In the genomic region with DNA sequence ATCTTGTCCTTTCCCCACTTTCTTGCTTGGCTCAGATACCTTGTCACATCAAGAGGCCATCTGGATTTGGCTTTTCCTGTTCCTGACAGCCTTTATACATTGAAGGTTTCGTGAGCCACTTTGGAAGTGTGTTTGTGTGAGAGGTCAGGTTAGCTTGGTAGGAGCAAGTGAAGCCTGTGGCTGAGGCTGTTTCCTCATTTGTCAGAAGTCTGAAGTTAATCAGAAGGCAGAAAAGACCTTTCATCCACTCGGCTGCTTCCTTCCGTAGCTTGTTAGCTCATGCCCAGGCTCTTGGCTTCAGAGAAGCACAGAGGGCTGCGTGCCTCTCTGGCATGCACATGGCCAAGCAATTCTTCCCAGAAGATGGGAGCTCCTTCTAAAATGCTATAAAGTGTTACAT, we compare ENCODE assay signal across 15 mouse cellular contexts. TPM values are rescaled to one million over a fixed set of nuclear protein-coding genes. Genes with fewer than 3 reads are reported as not detected.
A peak's percentile ranks its signal among the peaks of the same experiment; 100 is the strongest.
DNase-seq lines count a peak whose midpoint lies in the region; ATAC-seq and TF ChIP-seq lines count a peak whose summit lies in the region.
"Had no signal": no experiment of that assay in that cellular context is flagged by ENCODE, and none has a peak within 500 bp of the region (broad histone marks: within the 10 kb centered on the region; RNA-seq: fewer than 3 reads in every experiment).

No protein-coding gene starts in this region.

- 69% methylated on average over 4 of the region's 4 CpGs for WGBS in lung, embryonic 14.5 days
- 67% methylated on average over 4 of the region's 4 CpGs for WGBS in lung, adult 2 months
- WGBS in liver, embryonic 16.5 days (ENCODE audit: insufficient replicate concordance) = 31% methylated on average over 4 of the region's 4 CpGs
- 60% methylated on average over 4 of the region's 4 CpGs for WGBS in heart, embryonic 11.5 days (ENCODE audit: insufficient replicate concordance)

- H3K36me3 ChIP-seq in lung, embryonic 14.5 days (ENCODE audit: insufficient read depth) = no peaks in the 10 kb centered on the region
- H3K36me3 ChIP-seq in liver, embryonic 16.5 days (ENCODE audit: control insufficient read depth, insufficient read depth) = peaks cover 6% of the 10 kb centered on the region; the same call in 1 of the 2 replicates
- peaks cover 3% of the 10 kb centered on the region; the same call in 1 of the 2 replicates for H3K36me3 ChIP-seq in heart, embryonic 11.5 days (ENCODE audit: control insufficient read depth, insufficient read depth, low read length)
- H3K36me3 ChIP-seq: stomach, embryonic 15.5 days had no signal

- H3K27ac ChIP-seq in lung, embryonic 14.5 days (ENCODE audit: low read depth) = no peak overlapping the region
- 0 out of 2 replicates have a peak overlapping the region, but pooled peaks have one; percentile 6 for H3K27ac ChIP-seq in liver, embryonic 16.5 days (ENCODE audit: low read length)
- H3K27ac ChIP-seq in heart, embryonic 11.5 days (ENCODE audit: low read depth, low read length) = no peak overlapping the region
- H3K27ac ChIP-seq: limb, embryonic 15.5 days; midbrain, embryonic 13.5 days; stomach, embryonic 15.5 days had no signal

- H3K4me2 ChIP-seq in lung, embryonic 14.5 days = no peak overlapping the region
- H3K4me2 ChIP-seq in liver, embryonic 16.5 days (ENCODE audit: low read depth, low read length) = no peak overlapping the region
- H3K4me2 ChIP-seq in heart, embryonic 11.5 days = no peak overlapping the region
- H3K4me2 ChIP-seq: limb, embryonic 15.5 days; midbrain, embryonic 13.5 days; stomach, embryonic 15.5 days had no signal

- no peak for TF ChIP-seq CTCF in lung, embryonic 14.5 days (IDR thresholded peaks at IDR 0.05; ENCODE audit: low read depth)
- TF ChIP-seq CTCF in lung, adult 2 months (IDR thresholded peaks at IDR 0.05; ENCODE audit: insufficient read depth, low read length) = no peak

- no peak overlapping the region for H3K9ac ChIP-seq in lung, embryonic 14.5 days
- H3K9ac ChIP-seq in liver, embryonic 16.5 days (ENCODE audit: low read depth, low read length) = no peak overlapping the region
- no peak overlapping the region for H3K9ac ChIP-seq in heart, embryonic 11.5 days (ENCODE audit: low read depth, low read length)
- H3K9ac ChIP-seq: limb, embryonic 15.5 days; midbrain, embryonic 13.5 days; stomach, embryonic 15.5 days had no signal

- peak; percentile 34 for DNase-seq in CD4-positive, CD25-positive, alpha-beta regulatory T cell, adult 2 months (ENCODE audit: low read depth, low spot score)
- peak; percentile 15 for DNase-seq in lung, embryonic 14.5 days
- DNase-seq in lung, adult 2 months = no peak
- peak; percentile 12 for DNase-seq in adrenal gland, postnatal 25 days
- DNase-seq in left cerebral cortex, adult 9 months (ENCODE audit: low spot score in 2 of 2) = no peak
- DNase-seq: embryo, embryonic 11 days; gastrocnemius, postnatal 36 days; heart, postnatal 10 days; right cerebral cortex, postnatal 14 days had no signal

- no peaks in the 10 kb centered on the region for H3K9me3 ChIP-seq in lung, embryonic 14.5 days (ENCODE audit: low read depth, low read length)
- no peaks in the 10 kb centered on the region for H3K9me3 ChIP-seq in liver, embryonic 16.5 days (replicated peaks; ENCODE audit: control insufficient read depth, low read length)
- H3K9me3 ChIP-seq in heart, embryonic 11.5 days (replicated peaks; ENCODE audit: control insufficient read depth, low read length) = no peaks in the 10 kb centered on the region
- H3K9me3 ChIP-seq: limb, embryonic 15.5 days; midbrain, embryonic 13.5 days; stomach, embryonic 15.5 days had no signal

- H3K27me3 ChIP-seq in lung, embryonic 14.5 days (ENCODE audit: insufficient read depth, low read length) = no peaks in the 10 kb centered on the region
- no peaks in the 10 kb centered on the region for H3K27me3 ChIP-seq in liver, embryonic 16.5 days (ENCODE audit: control insufficient read depth, insufficient read depth, low read depth, low read length)
- no peaks in the 10 kb centered on the region for H3K27me3 ChIP-seq in heart, embryonic 11.5 days (ENCODE audit: control insufficient read depth, insufficient read depth, low read length)
- H3K27me3 ChIP-seq: limb, embryonic 15.5 days; midbrain, embryonic 13.5 days; stomach, embryonic 15.5 days had no signal

- no peak overlapping the region for H3K4me3 ChIP-seq in lung, embryonic 14.5 days (ENCODE audit: low read depth, low read length)
- no peak overlapping the region for H3K4me3 ChIP-seq in lung, adult 2 months (replicated peaks; ENCODE audit: extremely low read depth, low read depth, low read length)
- H3K4me3 ChIP-seq in liver, embryonic 16.5 days (ENCODE audit: low read depth, low read length) = no peak overlapping the region
- H3K4me3 ChIP-seq in heart, embryonic 11.5 days (ENCODE audit: low read depth, low read length) = no peak overlapping the region
- H3K4me3 ChIP-seq: limb, embryonic 15.5 days; midbrain, embryonic 13.5 days; stomach, embryonic 15.5 days had no signal

- ATAC-seq in CD4-positive, CD25-positive, alpha-beta regulatory T cell, adult 4 months = no peak
- no peak for ATAC-seq in lung, embryonic 14.5 days (ENCODE audit: insufficient read depth)
- no peak for ATAC-seq in liver, embryonic 16.5 days (ENCODE audit: low read depth)
- no peak for ATAC-seq in heart, embryonic 11.5 days (replicated peaks; ENCODE audit: insufficient number of reproducible peaks, low FRiP score, low TSS enrichment)
- ATAC-seq: midbrain, embryonic 13.5 days had no signal

- H3K4me1 ChIP-seq in lung, embryonic 14.5 days (ENCODE audit: insufficient read depth) = peaks cover 5% of the 10 kb centered on the region
- H3K4me1 ChIP-seq in lung, adult 2 months (ENCODE audit: control insufficient read depth, insufficient read depth, low read length) = peaks cover 6% of the 10 kb centered on the region; the same call in 1 of the 2 replicates
- H3K4me1 ChIP-seq in liver, embryonic 16.5 days (ENCODE audit: control insufficient read depth, low read depth, low read length) = peaks cover 13% of the 10 kb centered on the region
- H3K4me1 ChIP-seq in heart, embryonic 11.5 days (ENCODE audit: control insufficient read depth, insufficient read depth, low read length) = peaks cover 7% of the 10 kb centered on the region; the same call in 1 of the 2 replicates

- no peak for TF ChIP-seq POLR2A in lung, adult 2 months (IDR thresholded peaks at IDR 0.05; ENCODE audit: borderline replicate concordance, extremely low read depth, low read depth, low read length)

RNA-seq across cellular contexts. Expression of a gene that starts 4.8 kb away (rescaled TPM):
- 100 to 1,000 TPM; 152 to 193 TPM for polyA plus RNA-seq in CD4-positive, CD25-positive, alpha-beta regulatory T cell, adult 4 months (2017; shearing (Covaris generic))
- polyA plus RNA-seq in lung, embryonic 14.5 days (2014; fragmentation: Nextera tagmentation; extraction: Ambion mirVana) = 15.0 and 15.1 TPM in 2 replicates
- polyA plus RNA-seq in lung, adult 2 months (2012; rRNA removed) = 12.2 and 16.4 TPM in 2 replicates
- 31.1 and 39.9 TPM in 2 replicates for total RNA-seq in adrenal gland, postnatal 25 days (2021)
- 20.2 and 21.6 TPM in 2 replicates for polyA plus RNA-seq in liver, embryonic 16.5 days (2015; fragmentation: Nextera tagmentation; extraction: Ambion mirVana)
- 13.2 and 13.9 TPM in 2 replicates for polyA plus RNA-seq in heart, embryonic 11.5 days (2014; fragmentation: Nextera tagmentation; extraction: Ambion mirVana)

RNA-seq across cellular contexts. Expression of a gene that starts 40.0 kb away (rescaled TPM):
- polyA plus RNA-seq in CD4-positive, CD25-positive, alpha-beta regulatory T cell, adult 4 months (2017; shearing (Covaris generic)) = under 1 TPM; 0.37 to 0.39 TPM
- 4.5 and 4.7 TPM in 2 replicates for polyA plus RNA-seq in lung, embryonic 14.5 days (2014; fragmentation: Nextera tagmentation; extraction: Ambion mirVana)
- 3.2 and 4.4 TPM in 2 replicates for polyA plus RNA-seq in lung, adult 2 months (2012; rRNA removed)
- 1.9 and 2.2 TPM in 2 replicates for total RNA-seq in adrenal gland, postnatal 25 days (2021)
- 0.52 and 0.54 TPM in 2 replicates for polyA plus RNA-seq in liver, embryonic 16.5 days (2015; fragmentation: Nextera tagmentation; extraction: Ambion mirVana)
- 1.6 and 1.8 TPM in 2 replicates for polyA plus RNA-seq in heart, embryonic 11.5 days (2014; fragmentation: Nextera tagmentation; extraction: Ambion mirVana)

Comparison
In these comparisons a context has a peak if more than half of its experiments do, and no peak if none do; other contexts are left out.
1. DNase-seq: peak in CD4-positive, CD25-positive, alpha-beta regulatory T cell, adult 2 months (single experiment), lung, embryonic 14.5 days (single experiment) and adrenal gland, postnatal 25 days (single experiment); none in lung, adult 2 months (single experiment) and left cerebral cortex, adult 9 months (0 of 2).